Mouse (Mus musculus): ENCODE results near the gene Trim50. TPM values are rescaled to one million over a fixed set of nuclear protein-coding genes. Genes with fewer than 3 reads are reported as not detected.

Gene Trim50
- polyA plus RNA-seq, 1 experiment from 2014 or later: not detected

DNA sequence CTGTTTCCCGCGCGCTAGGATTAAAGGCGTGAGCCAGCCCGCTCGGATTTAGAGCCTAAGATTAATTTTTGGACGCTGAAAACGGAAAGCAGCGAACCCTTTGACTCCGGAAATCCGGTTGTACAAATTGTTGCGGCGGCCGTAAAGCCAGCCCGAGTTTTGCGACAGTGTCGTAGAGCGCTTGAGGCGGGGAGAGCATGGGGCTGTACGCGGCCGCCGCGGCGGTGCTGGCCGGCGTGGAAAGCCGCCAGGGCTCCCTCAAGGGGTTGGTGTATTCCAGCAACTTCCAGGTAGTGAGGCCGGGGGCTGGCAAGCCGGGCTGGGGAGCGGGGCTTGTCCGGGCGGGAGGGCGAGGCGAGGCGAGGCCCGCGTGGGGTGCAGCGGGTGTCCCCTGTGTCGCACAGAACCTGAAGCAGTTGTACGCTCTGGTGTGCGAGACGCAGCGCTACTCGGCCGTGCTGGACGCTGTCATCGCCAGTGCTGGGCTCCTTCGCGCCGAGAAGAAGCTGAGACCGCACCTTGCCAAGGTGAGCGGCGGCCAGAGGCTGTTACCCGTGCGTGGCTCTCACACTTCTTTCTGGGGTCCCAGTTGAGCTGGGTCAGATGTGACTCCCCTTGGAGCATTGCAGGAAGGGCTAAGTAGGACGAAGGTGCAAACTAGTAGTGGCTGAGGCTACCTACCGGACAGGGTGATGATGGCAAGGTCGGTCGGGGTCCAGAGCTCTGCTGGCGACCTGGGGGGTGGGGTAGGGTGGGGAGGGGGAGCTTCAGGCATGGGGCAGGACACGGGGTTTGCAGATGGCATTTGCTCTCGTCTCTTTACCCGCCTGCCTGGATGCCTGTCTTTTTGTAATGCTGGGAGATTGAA is 16.9 kb downstream of the Trim50 start, which contains the start of gene Nsun5:
Nsun5 (plus strand) TSS at position 167 of the 868 bp plus-strand sequence.
- Histone ChIP-seq H3K27me3 (no peaks in the 10 kb centered on the region), H3K4me2 (peak within 1 kb of the TSS; percentile 74), H3K27ac (peak within 1 kb of the TSS; percentile 87), H3K36me3 (peaks cover 37% of the 10 kb centered on the region), H3K9ac (peak within 1 kb of the TSS; percentile 82), H3K9me3 (no peaks in the 10 kb centered on the region), H3K4me3 (peak within 1 kb of the TSS; percentile 73), H3K4me1 (peaks cover 21% of the 10 kb centered on the region)
- under 1% methylated on average over 64 of the region's 64 CpGs for WGBS
- peak; percentile 59 for ATAC-seq (ENCODE audit: insufficient number of reproducible peaks, low FRiP score, low TSS enrichment, low read depth)

DNA sequence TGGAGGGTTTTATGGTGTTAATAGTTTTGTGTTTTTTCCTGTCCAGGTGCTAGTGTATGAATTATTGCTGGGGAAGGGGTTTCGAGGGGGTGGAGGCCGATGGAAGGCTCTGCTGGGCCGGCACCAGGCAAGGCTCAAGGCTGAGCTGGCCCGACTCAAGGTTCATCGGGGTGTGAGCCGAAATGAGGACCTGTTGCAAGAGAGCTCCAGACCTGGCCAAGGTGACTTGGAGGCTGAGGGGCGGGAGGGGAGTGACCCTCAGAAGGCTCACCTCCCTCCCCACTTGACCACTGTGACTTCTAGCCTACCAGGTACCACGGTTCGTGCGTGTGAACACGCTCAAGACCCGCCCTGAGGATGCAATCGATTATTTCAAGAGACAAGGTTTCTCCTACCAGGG is 18.1 kb downstream of the Trim50 start:
- no peak overlapping the region for H3K27ac ChIP-seq
- no peaks in the 10 kb centered on the region for H3K27me3 ChIP-seq
- H3K36me3 ChIP-seq: peaks cover 49% of the 10 kb centered on the region
- no peaks in the 10 kb centered on the region for H3K9me3 ChIP-seq
- peaks cover 27% of the 10 kb centered on the region for H3K4me1 ChIP-seq
- H3K4me3 ChIP-seq: peak overlapping the region; percentile 73; the same call in 1 of the 2 replicates
- WGBS: 92% methylated on average over 13 of the region's 13 CpGs
- no peak for ATAC-seq (ENCODE audit: insufficient number of reproducible peaks, low FRiP score, low TSS enrichment, low read depth)
- no peak overlapping the region for H3K4me2 ChIP-seq
- H3K9ac ChIP-seq: no peak overlapping the region

DNA sequence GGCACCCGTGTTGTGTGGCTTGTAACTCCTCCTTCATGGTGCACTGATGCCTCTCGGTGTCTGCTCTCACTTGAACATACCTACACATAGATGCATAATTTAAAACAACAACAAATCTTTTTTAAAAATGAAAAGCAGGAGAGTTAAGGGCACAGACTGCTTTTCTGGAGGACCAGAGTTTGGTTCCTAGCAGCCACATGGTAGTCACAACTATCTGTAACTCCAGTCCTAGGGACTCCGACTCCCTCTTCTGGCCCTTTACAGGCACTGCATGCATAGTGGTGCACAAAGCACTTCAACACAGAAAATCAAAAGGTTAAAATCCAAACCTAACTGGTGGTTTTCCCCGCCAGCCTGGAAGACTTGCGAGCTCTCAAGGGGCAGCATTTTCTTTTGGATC is 20.5 kb downstream of the Trim50 start:
- peaks cover 27% of the 10 kb centered on the region for H3K4me1 ChIP-seq
- H3K4me2 ChIP-seq: no peak overlapping the region
- no peak overlapping the region for H3K27ac ChIP-seq
- H3K27me3 ChIP-seq: no peaks in the 10 kb centered on the region
- peaks cover 73% of the 10 kb centered on the region for H3K36me3 ChIP-seq
- H3K4me3 ChIP-seq: no peak overlapping the region
- WGBS: 96% methylated on average over 5 of the region's 5 CpGs
- no peak for ATAC-seq (ENCODE audit: insufficient number of reproducible peaks, low FRiP score, low TSS enrichment, low read depth)
- H3K9me3 ChIP-seq: no peaks in the 10 kb centered on the region
- no peak overlapping the region for H3K9ac ChIP-seq

DNA sequence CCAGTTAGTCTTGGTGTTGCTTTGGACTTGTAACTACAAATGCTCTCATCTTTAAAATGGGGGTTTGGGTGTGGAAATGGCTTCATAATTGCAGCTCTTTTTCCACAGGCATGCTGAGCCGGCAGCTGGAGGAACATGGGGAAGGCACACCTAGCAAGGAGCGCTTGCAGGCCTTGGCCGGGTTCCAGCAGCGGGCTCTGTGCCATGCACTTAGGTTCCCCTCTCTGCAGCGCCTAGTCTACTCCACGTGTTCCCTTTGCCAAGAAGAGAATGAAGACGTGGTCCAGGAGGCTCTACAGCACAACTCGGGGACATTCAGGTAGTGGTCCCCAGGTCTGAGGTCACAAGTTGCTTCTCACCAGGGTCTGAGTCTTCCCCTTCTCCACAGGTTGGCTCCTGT is 22.1 kb downstream of the Trim50 start:
- Histone ChIP-seq H3K4me3 (no peak overlapping the region), H3K9ac (no peak overlapping the region), H3K36me3 (peaks cover 88% of the 10 kb centered on the region), H3K27me3 (no peaks in the 10 kb centered on the region), H3K9me3 (no peaks in the 10 kb centered on the region), H3K4me1 (peaks cover 22% of the 10 kb centered on the region), H3K4me2 (no peak overlapping the region), H3K27ac (peak overlapping the region; percentile 57; the same call in 1 of the 2 replicates)
- WGBS: 34% methylated on average over 8 of the region's 8 CpGs
- ATAC-seq (ENCODE audit: insufficient number of reproducible peaks, low FRiP score, low TSS enrichment, low read depth): no peak

- no peak overlapping the region for H3K9ac ChIP-seq
- WGBS: 65% methylated on average over 2 of the region's 2 CpGs
- no peak for ATAC-seq (ENCODE audit: insufficient number of reproducible peaks, low FRiP score, low TSS enrichment, low read depth)
Observed at GRCm38 (mm10) chr5:135376341-135376740, 23.2 kb downstream of the Trim50 start.

GRCm38 (mm10) chr5:135380681-135381080 is 27.6 kb downstream of the Trim50 start:
- Histone ChIP-seq H3K9me3 (no peaks in the 10 kb centered on the region), H3K27me3 (no peaks in the 10 kb centered on the region), H3K27ac (no peak overlapping the region), H3K4me1 (no peaks in the 10 kb centered on the region), H3K36me3 (peaks cover 100% of the 10 kb centered on the region), H3K4me3 (no peak overlapping the region), H3K9ac (no peak overlapping the region), H3K4me2 (no peak overlapping the region)
- no peak for ATAC-seq (ENCODE audit: insufficient number of reproducible peaks, low FRiP score, low TSS enrichment, low read depth)
- WGBS: 90% methylated on average over 4 of the region's 4 CpGs

More at GRCm38 (mm10) chr5:135376341-135376740, 23.2 kb downstream of the Trim50 start:
- no peak overlapping the region for H3K27ac ChIP-seq
- peaks cover 11% of the 10 kb centered on the region; the same call in 1 of the 2 replicates for H3K4me1 ChIP-seq
- H3K27me3 ChIP-seq: no peaks in the 10 kb centered on the region
- H3K9me3 ChIP-seq: no peaks in the 10 kb centered on the region
- H3K4me2 ChIP-seq: no peak overlapping the region
- H3K4me3 ChIP-seq: no peak overlapping the region
- peaks cover 97% of the 10 kb centered on the region for H3K36me3 ChIP-seq

DNA sequence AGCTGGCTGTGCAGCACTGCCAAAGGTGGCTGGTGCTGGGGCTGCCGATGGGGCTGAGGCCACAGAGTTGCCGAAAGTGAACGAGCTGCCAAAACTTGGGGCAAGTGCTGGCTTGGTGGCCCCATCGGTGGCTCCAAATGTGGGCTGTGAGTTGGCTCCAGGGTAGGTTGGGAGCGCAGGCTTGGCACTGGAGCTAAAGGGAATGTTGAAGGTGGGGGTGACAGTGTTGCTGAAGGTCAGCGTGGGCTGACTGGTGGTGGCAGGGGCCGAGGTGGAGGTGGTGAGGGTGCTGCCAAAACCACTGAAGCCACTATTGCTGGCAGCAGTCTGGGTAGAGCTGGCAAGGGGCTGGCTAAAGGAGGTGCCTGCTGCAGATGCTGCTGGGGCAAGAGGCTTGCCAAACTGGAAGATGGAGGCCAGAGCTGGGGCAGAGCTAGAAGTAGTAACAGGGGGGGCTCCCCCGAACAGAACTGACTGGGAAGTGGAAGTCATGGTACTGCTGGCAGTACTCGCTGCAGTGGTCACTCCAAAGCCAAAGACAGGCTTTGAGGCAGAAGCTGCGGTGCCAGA is 28.3 kb downstream of the Trim50 start:
- H3K9me3 ChIP-seq: no peaks in the 10 kb centered on the region
- 91% methylated on average over 10 of the region's 10 CpGs for WGBS

DNA sequence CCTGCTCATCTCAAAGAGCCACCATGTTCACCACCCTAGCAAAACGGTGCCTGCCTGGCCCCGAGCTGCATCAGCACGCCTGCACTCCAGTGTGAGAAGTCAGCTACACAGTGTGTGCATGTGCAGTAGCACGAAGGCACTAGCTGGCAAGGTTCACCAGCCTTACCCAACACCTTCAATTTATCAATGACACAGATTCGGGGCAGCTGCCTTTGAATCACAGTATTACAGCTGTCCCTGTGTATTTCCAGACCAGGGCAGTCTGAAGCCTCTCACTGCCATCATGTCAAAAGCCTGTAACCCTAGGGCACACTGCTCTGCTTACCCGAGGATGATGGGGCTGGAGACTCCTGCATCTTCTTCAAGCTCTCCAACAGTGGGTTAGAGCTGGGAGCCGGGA is 29.7 kb downstream of the Trim50 start:
- no peaks in the 10 kb centered on the region for H3K4me1 ChIP-seq
- H3K9ac ChIP-seq: no peak overlapping the region
- no peaks in the 10 kb centered on the region for H3K27me3 ChIP-seq
- peaks cover 96% of the 10 kb centered on the region for H3K36me3 ChIP-seq
- 90% methylated on average over 7 of the region's 7 CpGs for WGBS
- H3K9me3 ChIP-seq: no peaks in the 10 kb centered on the region
- no peak overlapping the region for H3K4me3 ChIP-seq
- no peak overlapping the region for H3K4me2 ChIP-seq
- no peak overlapping the region for H3K27ac ChIP-seq
- 0 out of 2 replicates have a peak, but pooled peaks have one; percentile 22 for ATAC-seq (ENCODE audit: insufficient number of reproducible peaks, low FRiP score, low TSS enrichment, low read depth)

More for the DNA sequence above, 28.3 kb downstream of the Trim50 start:
- Histone ChIP-seq H3K4me2 (no peak overlapping the region), H3K9ac (no peak overlapping the region), H3K4me1 (no peaks in the 10 kb centered on the region), H3K27me3 (no peaks in the 10 kb centered on the region), H3K4me3 (no peak overlapping the region), H3K27ac (no peak overlapping the region), H3K36me3 (peaks cover 96% of the 10 kb centered on the region)
- ATAC-seq (ENCODE audit: insufficient number of reproducible peaks, low FRiP score, low TSS enrichment, low read depth): no peak

DNA sequence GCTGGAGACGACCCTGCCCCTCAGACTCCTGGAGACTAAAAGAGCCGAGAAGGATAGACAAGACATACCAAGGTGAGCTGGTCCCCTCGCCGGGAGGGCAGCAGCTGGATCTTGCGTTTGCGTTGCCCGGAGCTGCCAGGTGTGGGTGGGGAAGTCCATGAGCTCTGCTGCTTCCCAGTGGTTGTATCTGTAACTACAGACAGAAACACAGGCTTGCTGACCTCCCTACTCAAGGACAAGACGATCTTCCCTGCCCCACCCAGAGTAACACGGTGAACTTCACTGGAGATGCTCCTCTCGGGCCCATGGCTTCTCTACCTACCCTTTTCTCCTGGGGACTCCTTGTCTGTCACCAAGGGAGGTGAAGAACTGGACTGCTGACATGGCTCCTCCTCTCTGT is 30.7 kb downstream of the Trim50 start:
- no peaks in the 10 kb centered on the region for H3K9me3 ChIP-seq
- ATAC-seq (ENCODE audit: insufficient number of reproducible peaks, low FRiP score, low TSS enrichment, low read depth): no peak
- H3K9ac ChIP-seq: no peak overlapping the region
- no peak overlapping the region for H3K27ac ChIP-seq
- 79% methylated on average over 10 of the region's 10 CpGs for WGBS
- H3K4me2 ChIP-seq: no peak overlapping the region
- no peak overlapping the region for H3K4me3 ChIP-seq
- peaks cover 96% of the 10 kb centered on the region for H3K36me3 ChIP-seq
- no peaks in the 10 kb centered on the region for H3K27me3 ChIP-seq
- H3K4me1 ChIP-seq: no peaks in the 10 kb centered on the region

- peak within 1 kb of the TSS; percentile 99 for H3K4me3 ChIP-seq
- under 1% methylated on average over 88 of the region's 110 CpGs for WGBS
- peaks cover 12% of the 10 kb centered on the region for H3K4me1 ChIP-seq
- H3K27me3 ChIP-seq: no peaks in the 10 kb centered on the region
- peak within 1 kb of the TSS; percentile 96 for H3K9ac ChIP-seq
- no peaks in the 10 kb centered on the region for H3K9me3 ChIP-seq
- peak within 1 kb of the TSS; percentile 66 for H3K4me2 ChIP-seq
- H3K36me3 ChIP-seq: peaks cover 27% of the 10 kb centered on the region
- H3K27ac ChIP-seq: peak within 1 kb of the TSS; percentile 90
- peak; percentile 82 for ATAC-seq (ENCODE audit: insufficient number of reproducible peaks, low FRiP score, low TSS enrichment, low read depth)
Observed at GRCm38 (mm10) chr5:135394004-135394823, 41.1 kb downstream of the Trim50 start, which contains the start of gene Pom121. Pom121 (minus strand) TSS chr5:135394546.

GRCm38 (mm10) chr5:135395826-135396225 is 42.7 kb downstream of the Trim50 start:
- no peak overlapping the region for H3K27ac ChIP-seq
- no peak overlapping the region for H3K9ac ChIP-seq
- H3K4me2 ChIP-seq: no peak overlapping the region
- peaks cover 12% of the 10 kb centered on the region for H3K4me1 ChIP-seq
- no peaks in the 10 kb centered on the region for H3K27me3 ChIP-seq
- WGBS: 50% methylated on average over 5 of the region's 5 CpGs
- H3K4me3 ChIP-seq: no peak overlapping the region
- ATAC-seq (ENCODE audit: insufficient number of reproducible peaks, low FRiP score, low TSS enrichment, low read depth): no peak
- H3K36me3 ChIP-seq: peaks cover 12% of the 10 kb centered on the region
- H3K9me3 ChIP-seq: no peaks in the 10 kb centered on the region

Measured in limb, embryonic 15.5 days (tissue).